8 mouse cellular contexts compared by ENCODE assay signal in the genomic region with DNA sequence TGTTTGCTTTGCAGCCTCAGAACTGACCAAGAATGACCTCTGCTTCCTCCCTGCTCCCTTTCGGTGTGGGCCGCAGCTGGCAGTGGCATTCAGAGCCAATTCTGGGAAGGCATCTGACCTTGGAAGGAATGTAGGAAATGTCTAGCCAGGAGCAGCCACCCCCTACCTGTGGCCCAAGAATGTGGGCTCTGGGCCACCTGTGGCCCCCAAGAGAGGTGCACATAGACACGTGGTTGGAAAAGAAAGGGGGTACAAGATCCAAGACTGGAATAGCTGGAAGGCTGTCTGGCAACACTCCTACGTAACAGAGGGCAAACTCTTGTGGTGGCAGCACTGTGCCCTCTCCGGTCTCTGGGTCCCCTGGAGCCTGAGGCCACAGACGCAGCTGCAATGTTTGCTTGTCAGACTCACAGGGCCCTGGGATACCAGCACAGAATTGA. TPM values are rescaled to one million over a fixed set of nuclear protein-coding genes. Genes with fewer than 3 reads are reported as not detected.
DNase-seq lines count a peak whose midpoint lies in the region; ATAC-seq and TF ChIP-seq lines count a peak whose summit lies in the region.

No protein-coding gene starts in this region.

- no peaks in the 10 kb centered on the region; the same call in 1 of the 2 replicates for H3K4me1 ChIP-seq in forebrain, embryonic 11.5 days (replicated peaks; ENCODE audit: control insufficient read depth, insufficient read depth, low read length)
- H3K4me1 ChIP-seq in liver, postnatal 0 days (ENCODE audit: insufficient read depth) = peaks cover 7% of the 10 kb centered on the region; the same call in 1 of the 2 replicates

- WGBS in forebrain, embryonic 11.5 days = 43% methylated on average over 6 of the region's 6 CpGs
- 75% methylated on average over 6 of the region's 6 CpGs for WGBS in liver, postnatal 0 days (ENCODE audit: insufficient replicate concordance)

- TF ChIP-seq CTCF in liver, postnatal 0 days (IDR thresholded peaks at IDR 0.05; ENCODE audit: low read depth) = no peak

- peak; percentile 36 for DNase-seq in cerebellum, adult 11-12 months
- no peak for DNase-seq in cerebellum, postnatal 25 days
- no peak for DNase-seq in forebrain, embryonic 11.5 days (ENCODE audit: low spot score)
- peak; percentile 87 for DNase-seq in kidney, adult 18-20 months
- DNase-seq in liver, postnatal 0 days = no peak
- no peak for DNase-seq in testis, postnatal 14 days (ENCODE audit: low spot score)
- no peak for DNase-seq in T-cell, adult 2 months (ENCODE audit: low spot score)
- DNase-seq in adipocyte (ENCODE audit: low spot score) = no peak

- H3K27ac ChIP-seq in forebrain, embryonic 11.5 days (ENCODE audit: low read depth, low read length) = no peak overlapping the region
- no peak overlapping the region for H3K27ac ChIP-seq in liver, postnatal 0 days (ENCODE audit: low read depth)

- H3K4me2 ChIP-seq in forebrain, embryonic 11.5 days (ENCODE audit: low read depth, low read length, severe bottlenecking) = no peak overlapping the region
- no peak overlapping the region for H3K4me2 ChIP-seq in liver, postnatal 0 days (ENCODE audit: low read depth, low read length)

- no peaks in the 10 kb centered on the region for H3K9me3 ChIP-seq in forebrain, embryonic 11.5 days (ENCODE audit: control insufficient read depth, low read length)
- peaks cover 5% of the 10 kb centered on the region for H3K9me3 ChIP-seq in liver, postnatal 0 days (ENCODE audit: low read length)

- peak overlapping the region; percentile 28 for H3K9ac ChIP-seq in forebrain, embryonic 11.5 days (ENCODE audit: low read length)
- no peak overlapping the region for H3K9ac ChIP-seq in liver, postnatal 0 days (replicated peaks)

- peaks cover 12% of the 10 kb centered on the region; the same call in 1 of the 2 replicates for H3K36me3 ChIP-seq in forebrain, embryonic 11.5 days (ENCODE audit: control insufficient read depth, insufficient read depth, low read length)
- peaks cover 38% of the 10 kb centered on the region for H3K36me3 ChIP-seq in liver, postnatal 0 days (replicated peaks; ENCODE audit: insufficient read depth, low read length)

- ATAC-seq in forebrain, embryonic 11.5 days (replicated peaks; ENCODE audit: low FRiP score) = no peak
- peak; percentile 20 for ATAC-seq in liver, postnatal 0 days

- H3K4me3 ChIP-seq in forebrain, embryonic 11.5 days (ENCODE audit: low read depth, low read length) = no peak overlapping the region
- H3K4me3 ChIP-seq in liver, postnatal 0 days (ENCODE audit: low read depth, low read length) = no peak overlapping the region

- no peak for TF ChIP-seq EP300 in liver, postnatal 0 days (IDR thresholded peaks at IDR 0.05; ENCODE audit: low read depth)

- no peaks in the 10 kb centered on the region for H3K27me3 ChIP-seq in forebrain, embryonic 11.5 days (ENCODE audit: control insufficient read depth, insufficient read depth, low read length)
- no peaks in the 10 kb centered on the region for H3K27me3 ChIP-seq in liver, postnatal 0 days (ENCODE audit: insufficient read depth, low read length)

RNA-seq across cellular contexts. Expression of a gene that starts 35.9 kb away (rescaled TPM):
- 13.3 and 16.1 TPM in 2 replicates for polyA plus RNA-seq in forebrain, embryonic 11.5 days (2014; fragmentation: Nextera tagmentation; extraction: Ambion mirVana)
- 154 TPM in 2 replicates for polyA plus RNA-seq in liver, postnatal 0 days (2015; fragmentation: Nextera tagmentation; extraction: Ambion mirVana)

RNA-seq across cellular contexts. Expression of a gene that starts 39.3 kb away (rescaled TPM):
- polyA plus RNA-seq in forebrain, embryonic 11.5 days (2014; fragmentation: Nextera tagmentation; extraction: Ambion mirVana) = 57.7 and 63.4 TPM in 2 replicates
- polyA plus RNA-seq in liver, postnatal 0 days (2015; fragmentation: Nextera tagmentation; extraction: Ambion mirVana) = 6.0 and 6.8 TPM in 2 replicates

RNA-seq across cellular contexts. Expression of a gene that starts 56.8 kb away (rescaled TPM):
- polyA plus RNA-seq in forebrain, embryonic 11.5 days (2014; fragmentation: Nextera tagmentation; extraction: Ambion mirVana) = 0.99 and 1.1 TPM in 2 replicates
- 0.32 and 0.40 TPM in 2 replicates for polyA plus RNA-seq in liver, postnatal 0 days (2015; fragmentation: Nextera tagmentation; extraction: Ambion mirVana)

Comparison
In these comparisons a context has a peak if more than half of its experiments do, and no peak if none do; other contexts are left out.
1. DNase-seq: peak in cerebellum, adult 11-12 months (single experiment) and kidney, adult 18-20 months (single experiment); none in cerebellum, postnatal 25 days (0 of 2), forebrain, embryonic 11.5 days (single experiment), liver, postnatal 0 days (single experiment), testis, postnatal 14 days (single experiment), T-cell, adult 2 months (single experiment) and adipocyte (single experiment).